Mouse (Mus musculus) forebrain, embryonic 11.5 days (tissue): ENCODE measurements around the gene Mctp2. TPM values are rescaled to one million over a fixed set of nuclear protein-coding genes. Genes with fewer than 3 reads are reported as not detected.
"Not testable (repeated sequence)": the region's sequence is repeated elsewhere in the genome, so short reads cannot be mapped to it uniquely, and the experiment has no call there.

Experiments
- ATAC-seq: fragments of 200-750 bp; cut with Nextera tagmentation; replicated peaks from 2 replicates; pipeline ENCODE4 v1.8.0; 2017; ENCODE audit warnings: moderate TSS enrichment; ENCODE audit not compliant: low FRiP score
- DNase-seq: peaks from one replicate; pipeline ENCODE4 v3.0.0-alpha.2; 2017; ENCODE audit warnings: low spot score
- H3K27ac ChIP-seq: fragments of 300-500 bp; sonication (generic); 2 replicates; pipeline ENCODE4 v1.5.1; 2014; ENCODE audit warnings: low read depth, low read length
- H3K27me3 ChIP-seq: fragments of 300-500 bp; sonication (generic); 2 replicates; pipeline ENCODE4 v1.6.1; 2014; ENCODE audit warnings: mild to moderate bottlenecking, low read length, mixed read lengths; ENCODE audit not compliant: control insufficient read depth, insufficient read depth
- H3K36me3 ChIP-seq: fragments of 300-500 bp; sonication (generic); 2 replicates; pipeline ENCODE4 v1.6.1; 2014; ENCODE audit warnings: mild to moderate bottlenecking, low read length, moderate library complexity, mixed read lengths; ENCODE audit not compliant: control insufficient read depth, insufficient read depth
- H3K4me1 ChIP-seq: fragments of 300-500 bp; sonication (generic); replicated peaks from 2 replicates; pipeline ENCODE4 v1.6.1; 2014; ENCODE audit warnings: low read length, mixed read lengths; ENCODE audit not compliant: control insufficient read depth, insufficient read depth
- H3K4me2 ChIP-seq: fragments of 300-500 bp; sonication (generic); 2 replicates; pipeline ENCODE4 v1.6.1; 2014; ENCODE audit warnings: low read depth, mild to moderate bottlenecking, low read length, moderate library complexity, mixed read lengths; ENCODE audit not compliant: severe bottlenecking
- H3K4me3 ChIP-seq: fragments of 300-500 bp; sonication (generic); 2 replicates; pipeline ENCODE4 v1.5.1; 2014; ENCODE audit warnings: low read depth, low read length
- H3K9ac ChIP-seq: fragments of 300-500 bp; sonication (generic); 2 replicates; pipeline ENCODE4 v1.6.1; 2014; ENCODE audit warnings: low read length
- H3K9me3 ChIP-seq: fragments of 300-500 bp; sonication (generic); 2 replicates; pipeline ENCODE4 v1.6.1; 2016; ENCODE audit warnings: low read length, mixed read lengths; ENCODE audit not compliant: control insufficient read depth
- WGBS: fragments of 180-500 bp; shearing (Covaris S2); extraction: QIAGEN DNeasy Blood & Tissue Kit; methylation state at CpG from one replicate; pipeline ENCODE4 v1.1.7; 2014; 5-methylcytosine and 5-hydroxymethylcytosine counted together
- polyA plus RNA-seq: library from polyadenylated mRNA; unstranded; fragments of >200 nt; fragmentation: Nextera tagmentation; extraction: Ambion mirVana; gene quantifications from 2 replicates; pipeline ENCODE4 v1.2.1, GENCODE M21; 2014

The Mctp2 gene
- polyA plus RNA-seq, 1 experiment from 2014 or later = 0.08 TPM

GRCm38 (mm10) chr7:72259045-72259444, 47.4 kb downstream of the Mctp2 start:
- Histone ChIP-seq H3K9ac (no peak overlapping the region), H3K36me3 (no peaks in the 10 kb centered on the region), H3K4me1 (no peaks in the 10 kb centered on the region), H3K4me2 (no peak overlapping the region), H3K4me3 (no peak overlapping the region), H3K9me3 (no peaks in the 10 kb centered on the region), H3K27me3 (no peaks in the 10 kb centered on the region), H3K27ac (no peak overlapping the region)
- no peak for DNase-seq
- WGBS = 92% methylated on average over 10 of the region's 10 CpGs
- no peak for ATAC-seq

- H3K27ac ChIP-seq, H3K4me1 ChIP-seq, H3K9me3 ChIP-seq, H3K4me3 ChIP-seq, H3K4me2 ChIP-seq, H3K27me3 ChIP-seq, DNase-seq, H3K9ac ChIP-seq, H3K36me3 ChIP-seq, ATAC-seq: not testable (repeated sequence)
- WGBS = 95% methylated on average over 8 of the region's 9 CpGs
Measured at GRCm38 (mm10) chr7:72250326-72250725, 56.1 kb downstream of the Mctp2 start.

GRCm38 (mm10) chr7:72241269-72241668, 65.1 kb downstream of the Mctp2 start:
- Histone ChIP-seq H3K4me3 (no peak overlapping the region), H3K4me2 (no peak overlapping the region), H3K27ac (no peak overlapping the region), H3K27me3 (no peaks in the 10 kb centered on the region), H3K9me3 (no peaks in the 10 kb centered on the region), H3K9ac (no peak overlapping the region), H3K4me1 (no peaks in the 10 kb centered on the region), H3K36me3 (no peaks in the 10 kb centered on the region)
- no peak for DNase-seq
- 91% methylated on average over 9 of the region's 9 CpGs for WGBS
- ATAC-seq = no peak

- H3K4me1 ChIP-seq = no peaks in the 10 kb centered on the region
- 31% methylated on average over 3 of the region's 3 CpGs for WGBS
- no peaks in the 10 kb centered on the region for H3K9me3 ChIP-seq
- ATAC-seq = no peak; the same call in 1 of the 2 replicates
- H3K9ac ChIP-seq = no peak overlapping the region
- no peaks in the 10 kb centered on the region for H3K36me3 ChIP-seq
- no peak overlapping the region for H3K4me3 ChIP-seq
- DNase-seq = no peak
- no peaks in the 10 kb centered on the region for H3K27me3 ChIP-seq
- no peak overlapping the region for H3K4me2 ChIP-seq
- no peak overlapping the region for H3K27ac ChIP-seq
Measured at GRCm38 (mm10) chr7:72239782-72240493, 66.5 kb downstream of the Mctp2 start.

GRCm38 (mm10) chr7:72238575-72238974, 67.8 kb downstream of the Mctp2 start:
- WGBS = 51% methylated on average over 4 of the region's 4 CpGs
- ATAC-seq = 0 out of 2 replicates have a peak, but pooled peaks have one; percentile 18

GRCm38 (mm10) chr7:72234433-72234998, 71.9 kb downstream of the Mctp2 start:
- ATAC-seq = no peak
- no peaks in the 10 kb centered on the region for H3K27me3 ChIP-seq
- no peak overlapping the region for H3K27ac ChIP-seq
- DNase-seq = no peak
- H3K4me2 ChIP-seq = no peak overlapping the region
- H3K9me3 ChIP-seq = no peaks in the 10 kb centered on the region
- H3K4me1 ChIP-seq = peaks cover 4% of the 10 kb centered on the region; the same call in 1 of the 2 replicates
- H3K4me3 ChIP-seq = no peak overlapping the region
- H3K36me3 ChIP-seq = no peaks in the 10 kb centered on the region
- H3K9ac ChIP-seq = no peak overlapping the region
- WGBS = 68% methylated on average over 6 of the region's 6 CpGs

More at GRCm38 (mm10) chr7:72238575-72238974, 67.8 kb downstream of the Mctp2 start:
- Histone ChIP-seq H3K9me3 (no peaks in the 10 kb centered on the region), H3K4me3 (no peak overlapping the region), H3K4me1 (no peaks in the 10 kb centered on the region), H3K9ac (no peak overlapping the region), H3K27me3 (no peaks in the 10 kb centered on the region), H3K27ac (no peak overlapping the region), H3K36me3 (no peaks in the 10 kb centered on the region), H3K4me2 (no peak overlapping the region)
- peak; percentile 76 for DNase-seq

GRCm38 (mm10) chr7:72231182-72231877, 75.1 kb downstream of the Mctp2 start:
- Histone ChIP-seq H3K9me3 (no peaks in the 10 kb centered on the region), H3K36me3 (no peaks in the 10 kb centered on the region), H3K4me1 (peaks cover 5% of the 10 kb centered on the region; the same call in 1 of the 2 replicates), H3K4me3 (no peak overlapping the region), H3K27ac (no peak overlapping the region), H3K27me3 (no peaks in the 10 kb centered on the region), H3K9ac (no peak overlapping the region), H3K4me2 (no peak overlapping the region)
- DNase-seq (no peak), ATAC-seq (no peak)
- 39% methylated on average over 7 of the region's 7 CpGs for WGBS

- no peak overlapping the region for H3K4me3 ChIP-seq
- ATAC-seq (no peak; the same call in 1 of the 2 replicates), DNase-seq (no peak)
- no peak overlapping the region for H3K27ac ChIP-seq
- H3K36me3 ChIP-seq = no peaks in the 10 kb centered on the region
- WGBS = 13% methylated on average over 7 of the region's 7 CpGs
- no peaks in the 10 kb centered on the region for H3K9me3 ChIP-seq
- H3K9ac ChIP-seq = no peak overlapping the region
- peaks cover 5% of the 10 kb centered on the region; the same call in 1 of the 2 replicates for H3K4me1 ChIP-seq
- H3K4me2 ChIP-seq = no peak overlapping the region
- no peaks in the 10 kb centered on the region for H3K27me3 ChIP-seq
Measured at GRCm38 (mm10) chr7:72229925-72230324, 76.5 kb downstream of the Mctp2 start.
